Mouse (Mus musculus): ENCODE measurements around the gene Gm5565.
"Not testable (repeated sequence)": the region's sequence is repeated elsewhere in the genome, so short reads cannot be mapped to it uniquely, and the experiment has no call there.

Gene Gm5565

GRCm38 (mm10) chr5:146160439-146160838 is at the start of gene Gm5565:
Gene Gm5565 (minus strand): TSS chr5:146160539.
- in situ Hi-C loops (cut with MboI, MseI) = loop anchor here (5.0 kb wide), 1 partner anchor 322 kb away; the partner anchor contains the start of gene Gm6408

DNA sequence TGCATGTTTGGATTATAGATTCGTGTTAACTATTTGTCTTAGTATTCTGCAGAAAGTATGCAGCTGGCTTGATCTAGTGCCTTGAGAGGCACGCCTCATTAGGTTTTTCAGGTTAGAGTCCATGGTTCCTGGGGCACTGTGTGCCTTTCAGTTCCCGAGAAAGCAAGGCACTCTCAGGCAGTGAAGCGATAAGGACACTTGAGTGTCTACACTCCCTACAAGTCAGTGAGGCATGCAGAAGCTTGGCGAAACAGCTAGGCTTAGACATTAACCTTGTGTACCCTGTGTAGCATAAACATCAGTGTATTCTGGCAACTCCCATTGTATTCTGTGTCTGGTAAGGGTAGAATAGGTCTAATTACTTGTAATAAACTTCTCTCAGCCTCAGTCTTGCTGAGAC is 45.2 kb upstream of the Gm5565 start:
- in situ Hi-C loops (cut with MboI, MseI) = loop anchor here (25.0 kb wide), 1 partner anchor 582 kb away; the partner anchor contains the start of gene Usp12

- in situ Hi-C loops (cut with MboI, MseI) = loop anchor here (25.0 kb wide), 1 partner anchor 583 kb away; the partner anchor contains the start of gene Usp12
Observed at GRCm38 (mm10) chr5:146203921-146204320, 43.6 kb upstream of the Gm5565 start.

DNA sequence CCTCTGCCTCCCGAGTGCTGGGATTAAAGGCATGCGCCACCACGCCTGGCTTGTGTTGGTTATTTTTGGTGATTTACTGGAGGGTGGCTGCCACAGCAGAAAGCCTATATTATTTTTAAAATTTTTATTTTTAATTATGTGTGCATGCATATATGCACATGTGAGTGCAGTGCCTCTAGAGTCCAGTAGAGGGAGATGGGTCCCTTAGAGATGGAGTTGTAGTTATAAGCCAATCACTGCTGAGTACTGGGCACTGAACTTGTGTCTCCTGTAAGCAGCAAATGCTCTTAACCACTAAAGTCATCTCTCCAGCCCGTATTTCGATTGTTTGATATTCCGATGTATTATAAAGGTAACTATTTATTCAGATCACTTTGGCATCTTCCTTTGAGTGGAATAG is 40.2 kb upstream of the Gm5565 start:
- in situ Hi-C loops (cut with MboI, MseI) = loop anchor here (25.0 kb wide), 1 partner anchor 587 kb away; the partner anchor contains the start of gene Usp12

- in situ Hi-C loops (cut with MboI, MseI) = no loop called here
Observed at GRCm38 (mm10) chr5:146199540-146199939, 39.2 kb upstream of the Gm5565 start.

- in situ Hi-C loops (cut with MboI, MseI) = no loop called here
Observed at GRCm38 (mm10) chr5:146199073-146199472, 38.7 kb upstream of the Gm5565 start.

DNA sequence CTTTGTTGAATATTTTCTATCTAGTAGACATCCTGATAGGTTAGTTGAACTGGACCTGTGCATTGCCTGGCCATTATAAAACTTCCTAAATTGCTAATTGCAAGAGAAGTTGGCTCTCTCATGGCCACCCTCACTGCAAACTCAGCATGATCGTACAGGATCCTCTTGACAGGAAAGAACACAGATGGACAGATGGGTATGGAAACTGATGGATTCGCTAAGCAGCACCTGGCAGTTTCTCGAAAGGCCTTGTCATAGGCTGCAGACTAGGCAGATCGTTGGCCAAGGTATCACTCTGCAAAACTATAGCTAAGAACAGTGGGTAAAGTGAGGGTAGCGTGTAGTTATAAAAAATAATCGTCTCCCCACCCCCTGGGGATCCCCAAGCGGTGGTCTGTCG is 33.0 kb upstream of the Gm5565 start:
- in situ Hi-C loops (cut with MboI, MseI) = no loop called here

- in situ Hi-C loops (cut with MboI, MseI) = no loop called here
Observed at GRCm38 (mm10) chr5:146190501-146191269, 30.3 kb upstream of the Gm5565 start.

- in situ Hi-C loops (cut with MboI, MseI) = no loop called here
Observed at GRCm38 (mm10) chr5:146190093-146190492, 29.8 kb upstream of the Gm5565 start.

GRCm38 (mm10) chr5:146188712-146189111 is 28.4 kb upstream of the Gm5565 start:
- in situ Hi-C loops (cut with MboI, MseI) = loop anchor here (5.0 kb wide), 1 partner anchor 114 kb away; no protein-coding TSS in a partner anchor

DNA sequence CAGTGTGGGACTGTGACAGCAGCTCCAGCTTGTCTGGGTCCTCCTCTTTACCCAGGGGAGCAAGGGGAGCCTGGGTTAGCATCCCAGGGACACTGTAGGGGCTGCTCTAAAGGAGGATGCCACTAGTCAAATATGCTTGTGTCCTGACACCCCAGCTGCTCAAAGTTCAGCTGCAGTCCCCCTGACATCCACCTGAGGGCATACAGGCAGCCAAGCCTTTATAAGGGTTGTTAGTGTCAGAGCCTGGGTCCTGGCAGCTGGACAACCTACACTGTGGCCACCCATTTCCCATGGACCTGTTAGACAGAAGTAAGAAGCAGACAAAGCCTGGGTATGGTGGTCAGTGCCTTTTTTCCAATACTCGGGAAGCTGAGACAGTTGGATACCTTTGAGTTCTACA is 27.8 kb upstream of the Gm5565 start:
- in situ Hi-C loops (cut with MboI, MseI) = loop anchor here (5.0 kb wide), 1 partner anchor 114 kb away; no protein-coding TSS in a partner anchor

DNA sequence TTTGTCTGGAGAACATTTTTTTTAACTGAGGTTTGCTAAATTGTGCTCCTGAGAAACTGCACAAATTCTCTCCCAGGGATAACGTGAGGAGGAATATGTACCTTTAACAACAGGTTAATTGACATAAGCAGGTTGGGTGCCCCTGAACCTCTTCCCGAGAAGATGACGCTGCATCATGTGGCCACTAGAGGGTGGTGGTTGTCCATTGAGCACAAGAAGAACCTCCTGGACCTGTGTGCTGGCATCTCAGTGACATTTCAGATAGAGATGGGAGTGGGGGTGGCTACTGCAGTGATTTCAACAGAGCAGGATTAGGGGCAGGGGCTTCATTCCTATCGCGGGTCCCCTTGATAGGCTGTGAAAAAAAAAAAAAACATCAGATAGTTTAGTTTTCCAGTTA is 27.1 kb upstream of the Gm5565 start:
- in situ Hi-C loops (cut with MboI, MseI) = loop anchor here (5.0 kb wide), 1 partner anchor 115 kb away; no protein-coding TSS in a partner anchor

DNA sequence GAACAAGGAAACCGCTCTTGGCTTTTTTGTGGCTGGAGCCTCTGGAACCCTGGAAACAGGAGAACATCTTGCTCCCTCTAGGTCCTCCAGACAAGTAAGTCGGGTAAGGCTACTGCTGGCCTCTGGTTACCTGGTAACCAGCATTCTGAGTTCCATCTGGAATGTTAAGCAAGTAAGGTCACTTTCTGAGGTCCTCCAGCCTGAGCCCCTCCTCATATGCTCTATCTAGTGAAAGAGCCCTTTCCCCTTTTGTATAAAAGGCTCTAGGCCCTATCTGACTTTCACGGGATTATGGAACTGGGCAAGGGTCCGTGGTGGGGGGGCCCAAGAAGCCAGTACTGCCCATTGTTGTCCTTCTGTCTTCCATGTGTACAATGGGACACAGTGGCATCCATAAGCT is 24.9 kb upstream of the Gm5565 start, which contains the start of gene 1700001J03Rik:
Gene 1700001J03Rik, minus strand, starts transcription at position 101 of the 400 bp plus-strand sequence.
- in situ Hi-C loops (cut with MboI, MseI) = loop anchor here (5.0 kb wide), 1 partner anchor 117 kb away; no protein-coding TSS in a partner anchor

DNA sequence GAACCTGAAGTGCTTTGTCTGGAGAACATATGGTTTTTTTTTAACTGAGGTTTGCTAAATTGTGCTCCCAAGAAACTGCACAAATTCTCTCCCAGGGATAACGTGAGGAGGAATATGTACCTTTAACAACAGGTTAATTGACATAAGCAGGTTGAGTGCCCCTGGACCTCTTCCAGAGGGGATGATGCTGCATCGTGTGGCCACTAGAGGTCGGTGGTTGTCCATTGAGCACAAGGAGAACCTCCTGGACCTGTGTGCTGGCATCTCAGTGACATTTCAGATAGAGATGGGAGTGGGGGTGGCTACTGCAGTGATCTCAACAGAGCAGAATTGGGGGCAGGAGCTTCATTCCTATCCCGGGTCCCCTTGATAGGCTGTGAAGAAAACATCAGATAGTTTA is 12.4 kb upstream of the Gm5565 start:
- in situ Hi-C loops (cut with MboI, MseI) = not testable (repeated sequence)

DNA sequence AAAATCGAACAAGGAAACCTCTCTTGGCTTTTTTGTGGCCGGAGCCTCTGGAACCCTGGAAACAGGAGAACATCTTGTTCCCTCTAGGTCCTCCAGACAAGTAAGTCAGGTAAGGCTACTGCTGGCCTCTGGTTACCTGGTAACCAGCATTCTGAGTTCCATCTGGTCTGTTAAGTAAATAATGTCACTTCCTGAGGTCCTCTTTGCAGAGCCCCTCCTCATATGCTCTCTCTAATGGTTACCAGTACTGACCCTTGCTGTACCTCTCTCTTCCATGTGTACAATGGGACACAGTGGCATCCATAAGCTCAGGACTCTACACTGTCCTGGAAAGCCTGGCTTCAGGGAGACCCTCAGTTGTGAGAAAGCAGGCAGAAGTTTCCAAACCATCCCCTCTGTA is 10.3 kb upstream of the Gm5565 start, which contains the start of gene Gm6309:
Gene Gm6309, minus strand, starts transcription at position 101 of the 400 bp plus-strand sequence.
- in situ Hi-C loops (cut with MboI, MseI) = not testable (repeated sequence)

- in situ Hi-C loops (cut with MboI, MseI) = not testable (repeated sequence)
Observed at GRCm38 (mm10) chr5:146158326-146158725, 2.0 kb downstream of the Gm5565 start.

DNA sequence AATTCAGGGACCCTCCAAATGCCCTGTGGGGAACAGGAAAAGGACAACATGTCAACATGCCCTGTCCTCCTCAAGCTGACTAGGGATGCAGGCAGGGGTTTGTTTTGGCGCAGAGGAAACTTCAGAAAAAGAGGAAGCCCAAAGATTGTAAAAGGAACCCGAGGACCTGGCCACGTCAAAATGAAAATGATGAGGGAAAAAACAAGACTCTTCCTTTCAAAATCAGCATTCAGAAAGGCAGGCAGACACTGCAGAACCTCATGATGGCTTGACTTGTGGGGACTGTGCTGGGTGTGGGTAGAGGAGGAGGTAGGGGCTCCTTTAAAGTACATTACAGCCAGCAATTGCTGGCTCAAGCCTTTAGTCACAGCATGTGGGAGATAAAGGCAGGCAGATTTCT is 9.9 kb downstream of the Gm5565 start:
- in situ Hi-C loops (cut with MboI, MseI) = no loop called here

DNA sequence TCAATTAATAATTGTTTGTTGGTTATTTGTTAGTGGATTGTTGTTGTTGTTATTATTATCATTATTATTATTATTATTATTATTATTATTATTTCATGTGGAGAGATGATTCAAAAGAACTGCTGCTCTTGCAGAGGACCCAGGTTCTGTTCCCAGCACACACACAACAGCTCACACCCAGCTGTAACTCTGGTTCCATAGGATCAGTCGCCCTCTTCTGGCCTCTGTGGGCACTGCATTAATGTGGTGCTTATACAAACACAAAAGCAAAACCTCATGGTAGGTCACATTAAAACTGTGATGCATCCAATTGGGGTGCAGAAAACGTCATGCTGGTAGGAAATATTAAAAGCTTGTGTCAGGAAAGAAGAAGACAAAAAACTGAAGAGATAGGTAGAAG is 12.4 kb downstream of the Gm5565 start:
- in situ Hi-C loops (cut with MboI, MseI) = no loop called here

Measured in T-helper 1 cell (primary cell).